Mouse (Mus musculus) heart, adult 2 months (tissue): ENCODE measurements at regions not wholly inside any gene's neighbourhood (a gene's known extent, or its start where the extent isn't known, plus 50 kb on each side); places are given as distances from the start of the nearest gene placed in this dataset.

Experiments
- CTCF ChIP-seq: fragments of 200-600 bp; IDR thresholded peaks from 2 replicates; pipeline ENCODE4 v1.8.1; 2022; ENCODE audit warnings: antibody characterized with exemption, mild to moderate bottlenecking, moderate library complexity
- EP300 ChIP-seq: fragments of 200-500 bp; IDR thresholded peaks from 2 replicates; pipeline ENCODE4 v1.6.1; 2011; ENCODE audit warnings: low read depth, low read length, control low read depth; ENCODE audit not compliant: insufficient read depth
- POLR2A ChIP-seq: fragments of 200-500 bp; IDR thresholded peaks from 2 replicates; pipeline ENCODE4 v1.6.1; 2011; ENCODE audit warnings: mild to moderate bottlenecking, low read depth, low read length, control low read depth; ENCODE audit not compliant: insufficient read depth

DNA sequence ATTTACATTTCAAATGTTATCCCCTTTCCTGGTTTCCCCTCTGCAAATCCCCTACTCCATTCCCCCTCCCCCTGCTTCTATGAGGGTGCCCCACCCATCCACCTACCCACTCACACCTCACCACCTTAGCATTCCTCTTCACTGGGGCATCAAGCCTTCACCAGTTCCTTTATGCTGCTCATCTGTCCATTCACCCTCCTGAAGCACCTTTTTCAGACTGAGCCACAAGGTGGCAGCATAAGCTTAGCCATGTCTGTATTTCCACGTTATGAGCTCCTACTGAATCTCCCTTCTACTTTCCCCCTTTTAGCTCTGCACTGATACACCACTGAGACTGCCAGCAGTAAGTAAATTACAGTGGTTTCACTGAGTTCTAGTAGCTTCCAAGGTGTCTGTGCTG lies 112.1 kb upstream of the Sptlc3 start:
- TF ChIP-seq EP300 (no peak), CTCF (peak; percentile 72), POLR2A (no peak)
